Mouse (Mus musculus): ENCODE measurements at regions not wholly inside any gene's neighbourhood (a gene's known extent, or its start where the extent isn't known, plus 50 kb on each side); places are given as distances from the start of the nearest gene placed in this dataset.

DNA sequence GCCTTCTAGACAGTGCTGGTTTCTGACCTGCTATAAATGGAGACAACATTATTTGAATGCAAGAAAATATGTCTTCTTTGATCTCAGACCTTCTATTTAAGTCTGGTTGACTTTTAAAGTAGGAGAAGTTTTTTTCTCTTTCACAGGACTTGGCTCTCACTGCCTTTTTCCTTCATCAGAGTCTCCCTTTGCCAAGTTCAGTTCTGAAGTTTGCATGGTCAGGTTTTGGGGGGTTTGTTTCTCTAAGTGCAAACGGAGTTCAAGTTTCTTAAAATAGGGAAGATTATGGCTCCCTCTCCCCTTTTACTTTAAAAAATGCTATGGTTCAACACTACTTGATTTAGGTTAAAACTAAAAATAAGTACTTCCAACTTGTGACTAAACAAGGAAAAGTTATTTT, 106.2 kb upstream of the Adamts5 start:
- DNase-seq (ENCODE audit: low read depth, low spot score), result no peak

DNA sequence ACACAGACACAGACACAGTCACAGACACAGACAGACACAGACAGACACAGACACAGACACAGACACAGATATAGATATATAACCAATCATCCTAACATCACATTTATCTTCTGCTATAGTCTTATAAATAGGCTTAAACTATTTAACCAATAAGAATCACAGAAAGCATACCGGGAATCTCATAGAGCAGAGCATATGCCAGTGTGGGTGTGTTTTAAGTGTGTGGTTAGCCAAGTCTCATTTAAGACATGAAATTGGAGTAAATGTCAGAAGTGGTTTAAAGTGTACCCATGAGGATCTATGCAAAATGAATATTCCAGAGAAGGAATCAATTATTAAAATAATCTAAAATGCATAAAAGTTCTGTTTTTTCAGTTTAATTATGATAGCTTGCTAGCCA, 99.2 kb upstream of the Adamts5 start:
- DNase-seq (ENCODE audit: low read depth, low spot score), result no peak

GRCm38 (mm10) chr16:85985841-85986240, 84.2 kb upstream of the Adamts5 start:
- DNase-seq (ENCODE audit: low read depth, low spot score), result no peak

DNA sequence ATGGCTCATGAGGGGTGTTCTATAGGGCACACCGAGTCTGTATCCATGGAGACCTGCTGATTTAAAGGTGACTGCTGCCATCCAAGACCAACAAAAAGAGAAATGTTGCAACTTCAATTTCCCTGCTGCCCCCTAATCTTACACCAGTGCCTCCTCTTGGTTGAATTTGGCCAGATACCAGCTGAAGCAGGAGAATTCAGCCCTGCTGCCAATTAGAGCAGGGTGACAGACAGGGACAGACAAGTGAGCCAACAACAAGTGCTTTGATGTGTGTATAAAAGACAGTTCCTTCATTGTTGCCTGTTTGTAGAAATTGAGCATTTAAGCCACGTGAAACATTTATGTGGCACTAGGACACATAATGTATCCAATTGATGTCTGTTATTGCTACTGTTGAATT, 75.5 kb upstream of the Adamts5 start:
- no peak for DNase-seq (ENCODE audit: low read depth, low spot score)

GRCm38 (mm10) chr16:85966892-85967444, 65.3 kb upstream of the Adamts5 start:
- DNase-seq (ENCODE audit: low read depth, low spot score), result no peak

- no peak for DNase-seq (ENCODE audit: low read depth, low spot score)
These were observed 64.6 kb upstream of the Adamts5 start for GRCm38 (mm10) chr16:85966251-85966650.

- no peak for DNase-seq (ENCODE audit: low read depth, low spot score)
These were observed 63.0 kb upstream of the Adamts5 start for GRCm38 (mm10) chr16:85964352-85965210.

DNA sequence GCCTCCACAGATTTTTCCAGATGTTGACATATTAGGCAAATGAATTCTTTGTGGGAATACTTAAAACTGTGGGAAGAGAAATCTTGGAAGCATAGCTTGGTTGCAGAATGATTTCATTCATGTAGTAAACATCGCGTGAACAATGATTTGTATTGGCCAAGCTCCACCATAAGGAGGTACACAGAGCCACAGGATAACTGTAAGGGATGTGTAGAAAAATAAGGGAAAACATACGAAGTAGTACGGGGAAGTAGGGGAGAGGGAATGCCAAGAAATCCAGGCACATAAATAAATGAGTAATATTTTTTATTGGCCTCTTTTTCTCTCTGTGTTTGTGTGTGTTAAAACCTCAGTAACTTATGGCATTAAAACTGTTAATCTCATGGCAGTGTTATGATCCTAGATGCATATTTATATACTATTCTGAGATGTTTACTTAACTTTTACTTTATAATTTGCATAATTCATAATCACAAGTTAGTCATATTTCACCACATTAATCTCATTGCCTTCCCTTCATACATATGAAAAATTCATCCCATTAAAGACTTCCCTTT, 54.5 kb upstream of the Adamts5 start:
- DNase-seq (ENCODE audit: low read depth, low spot score), result no peak

GRCm38 (mm10) chr16:85951628-85952027, 50.0 kb upstream of the Adamts5 start:
- DNase-seq (ENCODE audit: low read depth, low spot score), result no peak

Data from CD4-positive helper T cell, adult 2 months (primary cell).